ENCODE assay signal across 21 mouse cellular contexts in the genomic region with DNA sequence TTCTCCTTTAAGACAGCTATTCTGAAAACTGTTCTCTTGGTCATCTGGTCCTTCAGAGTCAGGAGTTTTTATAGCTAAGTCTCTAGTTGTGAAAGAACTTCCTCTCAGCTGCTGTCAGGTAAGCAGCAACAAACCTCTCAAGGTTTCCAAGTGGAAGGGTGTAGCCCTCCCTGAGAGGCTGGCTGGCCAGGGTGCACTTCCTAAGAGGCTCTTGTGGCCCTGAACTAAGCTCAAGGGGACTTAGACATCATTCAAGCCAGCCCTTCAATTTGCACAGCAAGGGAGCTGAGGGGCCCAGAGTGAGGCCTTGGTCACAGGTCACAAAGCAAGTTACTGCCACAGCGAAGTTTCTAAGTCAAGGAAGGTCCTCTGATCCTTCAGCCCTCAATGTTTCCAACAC. TPM values are rescaled to one million over a fixed set of nuclear protein-coding genes. Genes with fewer than 3 reads are reported as not detected.
DNase-seq lines count a peak whose midpoint lies in the region; ATAC-seq and TF ChIP-seq lines count a peak whose summit lies in the region.
"Had no signal": no experiment of that assay in that cellular context is flagged by ENCODE, and none has a peak within 500 bp of the region (broad histone marks: within the 10 kb centered on the region; RNA-seq: fewer than 3 reads in every experiment).

No protein-coding gene starts in this region.

- peaks cover 5% of the 10 kb centered on the region; the same call in 1 of the 2 replicates for H3K36me3 ChIP-seq in heart, embryonic 12.5 days
- H3K36me3 ChIP-seq in thymus, adult 2 months (ENCODE audit: control insufficient read depth, insufficient read depth, low read length): no peaks in the 10 kb centered on the region
- H3K36me3 ChIP-seq: embryonic facial prominence, embryonic 12.5 days; neural tube, embryonic 13.5 days had no signal

- peaks cover 63% of the 10 kb centered on the region for H3K4me1 ChIP-seq in heart, embryonic 12.5 days (replicated peaks)
- 0 out of 2 replicates have a peak, but pooled peaks cover 5% of the 10 kb centered on the region for H3K4me1 ChIP-seq in thymus, adult 2 months (replicated peaks; ENCODE audit: control insufficient read depth, insufficient read depth, low read length)

- no peaks in the 10 kb centered on the region for H3K27me3 ChIP-seq in heart, embryonic 12.5 days (replicated peaks)
- no peaks in the 10 kb centered on the region for H3K27me3 ChIP-seq in thymus, adult 2 months (ENCODE audit: control insufficient read depth, insufficient read depth, low read length)
- H3K27me3 ChIP-seq: embryonic facial prominence, embryonic 12.5 days; neural tube, embryonic 13.5 days had no signal

- H3K9me3 ChIP-seq in heart, embryonic 12.5 days (replicated peaks): no peaks in the 10 kb centered on the region
- H3K9me3 ChIP-seq: embryonic facial prominence, embryonic 12.5 days; neural tube, embryonic 13.5 days had no signal

- WGBS in heart, embryonic 12.5 days: 68% methylated on average over 1 of the region's 1 CpGs
- WGBS in thymus, adult 2 months: 89% methylated on average over 1 of the region's 1 CpGs

- DNase-seq in heart, postnatal 10 days: no peak
- DNase-seq in left cerebral cortex, adult 2 months (ENCODE audit: extremely low spot score in 1 of 2, low spot score in 2 of 2): no peak
- no peak for DNase-seq in left cerebral cortex, adult 18-20 months (ENCODE audit: low spot score in 2 of 2)
- DNase-seq in lung, adult 18-20 months: peak; percentile 85 to 91
- DNase-seq in lung, postnatal 36 days: peak; percentile 87
- DNase-seq in thymus, adult 2 months: no peak
- DNase-seq in right cerebral cortex, postnatal 14 days: no peak
- DNase-seq: adrenal gland, adult 2 months; cerebellum, adult 18-20 months; kidney, postnatal 14 days; layer of hippocampus, adult 9-11 months; spleen, adult 18-20 months; thymus, postnatal 25 days had no signal

- peak overlapping the region; percentile 58; the same call in 1 of the 2 replicates for H3K4me2 ChIP-seq in heart, embryonic 12.5 days
- H3K4me2 ChIP-seq: embryonic facial prominence, embryonic 12.5 days; liver, embryonic 11.5 days; neural tube, embryonic 13.5 days had no signal

- no peak overlapping the region for H3K4me3 ChIP-seq in heart, embryonic 12.5 days
- H3K4me3 ChIP-seq in left cerebral cortex, adult 2 months: no peak overlapping the region
- H3K4me3 ChIP-seq in thymus, adult 2 months (ENCODE audit: control insufficient read depth, insufficient read depth, low read length): no peak overlapping the region
- H3K4me3 ChIP-seq: embryonic facial prominence, embryonic 12.5 days; neural tube, embryonic 13.5 days had no signal

- 0 out of 2 replicates have a peak overlapping the region, but pooled peaks have one; percentile 71 for H3K27ac ChIP-seq in heart, embryonic 12.5 days (ENCODE audit: poor library complexity, severe bottlenecking)
- peak overlapping the region; percentile 71 for H3K27ac ChIP-seq in left cerebral cortex, adult 2 months
- H3K27ac ChIP-seq in thymus, adult 2 months (ENCODE audit: control insufficient read depth, insufficient read depth, low read length): no peak overlapping the region
- H3K27ac ChIP-seq: embryonic facial prominence, embryonic 12.5 days; neural tube, embryonic 13.5 days had no signal

- intact Hi-C loops in heart, postnatal 10 days (cut with DNase I): no loop called here
- intact Hi-C loops in left cerebral cortex, adult 2 months (cut with DNase I): loop anchor here (5.0 kb wide), 1 partner anchor 76 kb away; a partner anchor contains a TSS

- ATAC-seq in heart, embryonic 12.5 days (ENCODE audit: insufficient number of reproducible peaks, low FRiP score): no peak
- ATAC-seq: hindbrain, embryonic 16.5 days; midbrain, embryonic 16.5 days had no signal

- H3K9ac ChIP-seq in heart, embryonic 12.5 days: no peak overlapping the region
- H3K9ac ChIP-seq: embryonic facial prominence, embryonic 12.5 days; neural tube, embryonic 13.5 days had no signal

- no peak for TF ChIP-seq POLR2A in thymus, adult 2 months (IDR thresholded peaks at IDR 0.05; ENCODE audit: control insufficient read depth, extremely low read depth, insufficient read depth, low read length, poor library complexity)

- no peak for TF ChIP-seq CTCF in left cerebral cortex, adult 2 months (IDR thresholded peaks at IDR 0.05)
- no peak for TF ChIP-seq CTCF in thymus, adult 2 months (IDR thresholded peaks at IDR 0.05; ENCODE audit: borderline replicate concordance, control insufficient read depth, extremely low read depth, insufficient read depth, low read length, poor library complexity)

RNA-seq across cellular contexts. Expression of a gene that starts 4.0 kb away (rescaled TPM):
- polyA plus RNA-seq in heart, embryonic 12.5 days (2016; fragmentation: Nextera tagmentation; extraction: Ambion mirVana): 21.3 and 23.1 TPM in 2 replicates
- 10 to 100 TPM; 62.1 to 72.7 TPM for total RNA-seq in heart, postnatal 10 days (2021)
- total RNA-seq in left cerebral cortex, adult 2 months (2021): 10 to 100 TPM; 41.7 to 42.2 TPM
- total RNA-seq in left cerebral cortex, adult 18-20 months (2021): 10 to 100 TPM; 37.7 to 45.7 TPM
- 25.9 and 27.2 TPM in 2 replicates for polyA plus RNA-seq in thymus, adult 2 months (2012; rRNA removed)

RNA-seq across cellular contexts. Expression of a gene that starts 46.9 kb away (rescaled TPM):
- 0.27 and 0.42 TPM in 2 replicates for polyA plus RNA-seq in heart, embryonic 12.5 days (2016; fragmentation: Nextera tagmentation; extraction: Ambion mirVana)
- under 1 TPM in 1 of 2 experiments, not detected in 1; 0.05 TPM for total RNA-seq in heart, postnatal 10 days (2021)
- 100 to 1,000 TPM; 204 to 212 TPM for total RNA-seq in left cerebral cortex, adult 2 months (2021)
- total RNA-seq in left cerebral cortex, adult 18-20 months (2021): 100 to 1,000 TPM; 209 to 220 TPM
- polyA plus RNA-seq in thymus, adult 2 months (2012; rRNA removed): 0.03 TPM in 1 of 2 replicates, not detected in the other
- total RNA-seq: common myeloid progenitor, adult 5-6 weeks; megakaryocyte progenitor cell, adult 5-6 weeks had no signal

Comparison
In these comparisons a context has a peak if more than half of its experiments do, and no peak if none do; other contexts are left out.
1. DNase-seq: peak in lung, adult 18-20 months (2 of 2) and lung, postnatal 36 days (single experiment); none in heart, postnatal 10 days (0 of 2), left cerebral cortex, adult 2 months (0 of 2), left cerebral cortex, adult 18-20 months (0 of 2), thymus, adult 2 months (single experiment) and right cerebral cortex, postnatal 14 days (single experiment).
2. RNA of a gene that starts 46.9 kb away (total RNA-seq): 209 to 220 TPM in left cerebral cortex, adult 18-20 months and 204 to 212 TPM in left cerebral cortex, adult 2 months; 0.05 TPM in heart, postnatal 10 days; every median in the first group is over 100 times any median in the second.